Mouse (Mus musculus) myocyte (in vitro differentiated cells): ENCODE measurements around the gene Galnt13.

ENCODE experiments used
- E2F4 ChIP-seq: IDR thresholded peaks from one replicate; pipeline ENCODE4 v1.6.1; 2011; ENCODE audit warnings: mild to moderate bottlenecking, control low read depth, moderate library complexity; ENCODE audit not compliant: insufficient read depth
- MAX ChIP-seq: IDR thresholded peaks from one replicate; pipeline ENCODE4 v1.6.1; 2011; ENCODE audit warnings: low read depth, mild to moderate bottlenecking, control low read depth
- MYOD1 ChIP-seq, 3 experiments: IDR thresholded peaks; one replicate each; pipeline ENCODE4 v1.6.1; 2011; ENCODE audit warnings: control low read depth in 2 of 3, low read depth in 2 of 3, mild to moderate bottlenecking in 2 of 3, moderate library complexity in 1 of 3; ENCODE audit not compliant: insufficient read length in 2 of 3, control insufficient read depth in 1 of 3
- MYOG ChIP-seq, 3 experiments: IDR thresholded peaks; one replicate each; pipeline ENCODE4 v1.6.1; 2011; ENCODE audit warnings: control low read depth in 2 of 3, low read depth in 2 of 3, mild to moderate bottlenecking in 2 of 3; ENCODE audit not compliant: insufficient read length in 2 of 3, control insufficient read depth in 1 of 3, insufficient read depth in 1 of 3
- POLR2A ChIP-seq: IDR thresholded peaks from one replicate; pipeline ENCODE4 v1.6.1; 2011; ENCODE audit warnings: low read depth, mild to moderate bottlenecking, control low read depth, moderate library complexity; ENCODE audit not compliant: insufficient read length
- POLR2AphosphoS2 ChIP-seq: IDR thresholded peaks from one replicate; pipeline ENCODE4 v1.6.1; 2011; ENCODE audit warnings: low read depth, control low read depth; ENCODE audit not compliant: insufficient read length
- REST ChIP-seq: IDR thresholded peaks from one replicate; pipeline ENCODE4 v1.6.1; 2011; ENCODE audit warnings: mild to moderate bottlenecking, control low read depth, moderate library complexity; ENCODE audit not compliant: insufficient read depth, insufficient read length
- USF1 ChIP-seq: IDR thresholded peaks from one replicate; pipeline ENCODE4 v1.6.1; 2011; ENCODE audit warnings: low read depth, mild to moderate bottlenecking, control low read depth, moderate library complexity

DNA sequence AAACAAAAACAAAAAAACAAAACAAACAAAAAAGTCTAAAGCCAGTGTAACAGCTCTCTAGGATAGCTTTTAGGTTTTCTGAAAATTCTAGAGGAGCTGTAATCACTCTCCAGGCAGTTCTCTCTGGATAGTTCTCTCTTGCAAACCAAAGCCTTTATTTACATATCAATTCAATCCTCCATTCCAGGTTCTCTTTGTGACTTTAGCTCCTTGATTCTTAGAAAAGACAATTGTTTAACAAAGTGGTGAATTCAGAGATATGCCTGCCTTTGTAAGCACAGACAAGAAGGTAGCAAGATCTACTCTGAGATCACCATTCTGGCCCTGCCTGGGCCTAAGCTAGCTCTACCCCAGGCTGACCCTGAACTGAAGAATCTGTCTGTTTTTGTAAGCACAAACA lies 501.2 kb downstream of the Galnt13 start:
- TF ChIP-seq MYOG (IDR thresholded peaks at IDR 0.05; ENCODE audit: control insufficient read depth in 1 of 3, insufficient read depth in 1 of 3, insufficient read length in 2 of 3, low read depth in 2 of 3) (no peak), MAX (no peak), REST (no peak), POLR2A (no peak), POLR2AphosphoS2 (no peak), MYOD1 (IDR thresholded peaks at IDR 0.05; ENCODE audit: control insufficient read depth in 1 of 3, insufficient read length in 2 of 3, low read depth in 2 of 3) (no peak), E2F4 (no peak), USF1 (no peak)
